Mouse (Mus musculus) CH12.LX (cell line): ENCODE data around the gene Nsf. TPM values are rescaled to one million over a fixed set of nuclear protein-coding genes. Genes with fewer than 3 reads are reported as not detected.

Source experiments
- DNase-seq: peaks from one replicate; pipeline ENCODE4 v3.0.0-alpha.2; 2013; ENCODE audit errors: extremely low read depth
- H3K27ac ChIP-seq: 2 replicates; pipeline ENCODE4 v1.5.1; 2012; ENCODE audit warnings: low read depth, mild to moderate bottlenecking, control low read depth, moderate library complexity; ENCODE audit not compliant: insufficient read depth
- H3K27me3 ChIP-seq: replicated peaks from 2 replicates; pipeline ENCODE3; 2012; ENCODE audit warnings: inconsistent platforms
- H3K36me3 ChIP-seq, 2 experiments: replicated peaks in 1 of 2; 2 replicates each; pipeline versions ENCODE3 to v1.6.1; 2012; ENCODE audit warnings: inconsistent platforms in 1 of 2, low read length in 1 of 2, mild to moderate bottlenecking in 1 of 2, mixed read lengths in 1 of 2, moderate library complexity in 1 of 2; ENCODE audit not compliant: control insufficient read depth in 1 of 2, insufficient read depth in 1 of 2
- H3K4me1 ChIP-seq, 2 experiments: 2 replicates each; pipeline ENCODE4 v1.6.1; 2012; ENCODE audit warnings: inconsistent platforms in 1 of 2, moderate library complexity in 1 of 2; ENCODE audit not compliant: insufficient read depth in 2 of 2, control insufficient read depth in 1 of 2
- H3K4me2 ChIP-seq: 2 replicates; pipeline ENCODE4 v1.6.1; 2012; ENCODE audit warnings: low read depth, mild to moderate bottlenecking, control low read depth; ENCODE audit not compliant: poor library complexity, insufficient read depth, severe bottlenecking
- H3K4me3 ChIP-seq, 3 experiments: fragments of 150-350 bp in 1 of 3; sonication (generic) in 1 of 3; replicated peaks in 1 of 3; 2 replicates each; pipeline versions ENCODE3 to v1.5.1; 2011 to 2012; ENCODE audit warnings: low read depth in 2 of 3, low read length in 2 of 3, mild to moderate bottlenecking in 2 of 3, moderate library complexity in 2 of 3, control low read depth in 1 of 3, improper control_type of control experiment in 1 of 3, inconsistent platforms in 1 of 3, mixed read lengths in 1 of 3; ENCODE audit not compliant: poor library complexity in 1 of 3
- H3K79me2 ChIP-seq: replicated peaks from 2 replicates; pipeline ENCODE4 v1.6.1; 2012; ENCODE audit warnings: mild to moderate bottlenecking, moderate library complexity; ENCODE audit not compliant: control insufficient read depth, poor library complexity, insufficient read depth, severe bottlenecking; ENCODE audit errors: extremely low read depth
- H3K9ac ChIP-seq: 2 replicates; pipeline ENCODE4 v1.6.1; 2012; ENCODE audit warnings: low read depth, mild to moderate bottlenecking, control low read depth, moderate library complexity; ENCODE audit not compliant: insufficient read depth
- H3K9me3 ChIP-seq: replicated peaks from 2 replicates; pipeline ENCODE3; 2012; ENCODE audit warnings: low read length, inconsistent platforms, mixed read lengths
- CHD1 ChIP-seq: IDR thresholded peaks from 2 replicates; pipeline ENCODE4 v1.6.1; 2012; ENCODE audit warnings: low read depth, low read length, improper control_type of control experiment, inconsistent platforms
- CTCF ChIP-seq, 2 experiments: IDR thresholded peaks in 1 of 2; conservative IDR thresholded peaks in 1 of 2; 2 replicates each; pipeline ENCODE4 v1.5.1; 2011 to 2012; ENCODE audit warnings: low read depth in 2 of 2, low read length in 2 of 2, improper control_type of control experiment in 1 of 2, inconsistent platforms in 1 of 2, mild to moderate bottlenecking in 1 of 2, moderate library complexity in 1 of 2
- E2F4 ChIP-seq: IDR thresholded peaks from 2 replicates; pipeline ENCODE4 v1.6.1; 2011; ENCODE audit warnings: low read depth, low read length, improper control_type of control experiment; ENCODE audit not compliant: insufficient replicate concordance
- ELF1 ChIP-seq: IDR thresholded peaks from 2 replicates; pipeline ENCODE4 v1.6.1; 2014; ENCODE audit warnings: low read depth, mild to moderate bottlenecking, inconsistent platforms, low read length, improper control_type of control experiment
- EP300 ChIP-seq: IDR thresholded peaks from 2 replicates; pipeline ENCODE4 v1.6.1; 2011; ENCODE audit warnings: low read length, improper control_type of control experiment
- HCFC1 ChIP-seq: IDR thresholded peaks from 2 replicates; pipeline ENCODE4 v1.6.1; 2012; ENCODE audit warnings: low read depth, mild to moderate bottlenecking, inconsistent platforms, low read length, improper control_type of control experiment
- IRF4 ChIP-seq: IDR thresholded peaks from 2 replicates; pipeline ENCODE4 v1.6.1; 2014; ENCODE audit warnings: low read depth, mild to moderate bottlenecking, inconsistent platforms, low read length, improper control_type of control experiment
- JUN ChIP-seq: IDR thresholded peaks from 2 replicates; pipeline ENCODE4 v1.6.1; 2011; ENCODE audit warnings: low read depth, mild to moderate bottlenecking, low read length, improper control_type of control experiment, moderate library complexity; ENCODE audit not compliant: insufficient read depth
- JUND ChIP-seq: conservative IDR thresholded peaks from 2 replicates; pipeline ENCODE4 v1.6.1; 2011; ENCODE audit warnings: low read depth, low read length, improper control_type of control experiment
- MAFK ChIP-seq: IDR thresholded peaks from 2 replicates; pipeline ENCODE4 v1.6.1; 2011; ENCODE audit warnings: low read length, improper control_type of control experiment; ENCODE audit not compliant: insufficient replicate concordance
- MAX ChIP-seq: IDR thresholded peaks from 2 replicates; pipeline ENCODE4 v1.6.1; 2011; ENCODE audit warnings: low read length, improper control_type of control experiment
- MAZ ChIP-seq: IDR thresholded peaks from 2 replicates; pipeline ENCODE4 v1.6.1; 2012; ENCODE audit warnings: low read depth, mild to moderate bottlenecking, inconsistent platforms, low read length, improper control_type of control experiment, moderate library complexity
- MEF2A ChIP-seq: IDR thresholded peaks from 2 replicates; pipeline ENCODE4 v1.6.1; 2014; ENCODE audit warnings: low read depth, mild to moderate bottlenecking, inconsistent platforms, low read length, improper control_type of control experiment, borderline replicate concordance
- MYC ChIP-seq: IDR thresholded peaks from 2 replicates; pipeline ENCODE4 v1.6.1; 2011; ENCODE audit warnings: low read depth, mild to moderate bottlenecking, improper control_type of control experiment, low read length
- NELFE ChIP-seq: IDR thresholded peaks from 2 replicates; pipeline ENCODE4 v1.6.1; 2011; ENCODE audit warnings: low read depth, low read length, improper control_type of control experiment
- PAX5 ChIP-seq: IDR thresholded peaks from 2 replicates; pipeline ENCODE4 v1.6.1; 2012; ENCODE audit warnings: low read length, inconsistent platforms, mixed read lengths
- POLR2AphosphoS2 ChIP-seq: IDR thresholded peaks from 2 replicates; pipeline ENCODE4 v1.6.1; 2011; ENCODE audit warnings: low read depth, low read length, improper control_type of control experiment
- RAD21 ChIP-seq: IDR thresholded peaks from 2 replicates; pipeline ENCODE4 v1.6.1; 2011; ENCODE audit warnings: low read depth, mild to moderate bottlenecking, low read length, improper control_type of control experiment, moderate library complexity
- RCOR1 ChIP-seq: conservative IDR thresholded peaks from 2 replicates; pipeline ENCODE4 v1.6.1; 2012; ENCODE audit warnings: low read depth, mild to moderate bottlenecking, inconsistent platforms, low read length, improper control_type of control experiment
- SIN3A ChIP-seq: IDR thresholded peaks from 2 replicates; pipeline ENCODE4 v1.6.1; 2012; ENCODE audit warnings: low read length, improper control_type of control experiment, inconsistent platforms
- SMC3 ChIP-seq: IDR thresholded peaks from 2 replicates; pipeline ENCODE4 v1.6.1; 2011; ENCODE audit warnings: low read depth, low read length, improper control_type of control experiment
- TBP ChIP-seq: conservative IDR thresholded peaks from 2 replicates; pipeline ENCODE4 v1.6.1; 2011; ENCODE audit warnings: low read depth, low read length, improper control_type of control experiment
- TCF12 ChIP-seq: IDR thresholded peaks from 2 replicates; pipeline ENCODE4 v1.6.1; 2014; ENCODE audit warnings: low read depth, mild to moderate bottlenecking, inconsistent platforms, low read length, improper control_type of control experiment
- UBTF ChIP-seq: IDR thresholded peaks from 2 replicates; pipeline ENCODE4 v1.6.1; 2012; ENCODE audit warnings: low read depth, mild to moderate bottlenecking, inconsistent platforms, low read length, improper control_type of control experiment, moderate library complexity
- ZC3H11A ChIP-seq: IDR thresholded peaks from 2 replicates; pipeline ENCODE4 v1.6.1; 2012; ENCODE audit warnings: low read depth, mild to moderate bottlenecking, inconsistent platforms, low read length, improper control_type of control experiment
- ZKSCAN1 ChIP-seq: IDR thresholded peaks from 2 replicates; pipeline ENCODE4 v1.6.1; 2012; ENCODE audit warnings: low read depth, inconsistent platforms, low read length, improper control_type of control experiment, borderline replicate concordance
- ZMIZ1 ChIP-seq: IDR thresholded peaks from 2 replicates; pipeline ENCODE4 v1.6.1; 2012; ENCODE audit warnings: low read depth, mild to moderate bottlenecking, inconsistent platforms, low read length, improper control_type of control experiment
- dilution Hi-C: fragments of 300-500 bp; cut with MboI; formaldehyde crosslinking; loops from 2 replicates; pipeline ENCODE4 v1.14.3; 2020; ENCODE audit warnings: low sequenced_read_pairs; ENCODE audit not compliant: extremely low pct_unique_long_range_greater_than_20kb, extremely low pct_ligation_motif_present
- in situ Hi-C: fragments of 300-500 bp; cut with MboI; formaldehyde crosslinking; loops from 3 replicates; pipeline ENCODE4 v1.14.3; 2019; ENCODE audit warnings: low sequenced_read_pairs, low pct_ligation_motif_present, low pct_unique_long_range_greater_than_20kb, mixed read lengths
- polyA plus RNA-seq: library from polyadenylated mRNA; unstranded; fragments of >175 nt; gene quantifications from 2 replicates; pipeline ENCODE4 v1.2.1, GENCODE M21; 2012; ENCODE audit warnings: low read depth; ENCODE audit not compliant: insufficient read length
- total RNA-seq, 2 experiments: library from RNA; depleted of rRNA; stranded (reverse); fragments of 300-350 nt in 1 of 2; fragments of >200 nt in 1 of 2; gene quantifications; 2 replicates each; pipeline ENCODE4 v1.2.3; 2012 to 2014

Nsf gene
- total and polyA plus RNA-seq, 3 experiments = 48.1 to 99.3 (median 50.9) TPM

DNA sequence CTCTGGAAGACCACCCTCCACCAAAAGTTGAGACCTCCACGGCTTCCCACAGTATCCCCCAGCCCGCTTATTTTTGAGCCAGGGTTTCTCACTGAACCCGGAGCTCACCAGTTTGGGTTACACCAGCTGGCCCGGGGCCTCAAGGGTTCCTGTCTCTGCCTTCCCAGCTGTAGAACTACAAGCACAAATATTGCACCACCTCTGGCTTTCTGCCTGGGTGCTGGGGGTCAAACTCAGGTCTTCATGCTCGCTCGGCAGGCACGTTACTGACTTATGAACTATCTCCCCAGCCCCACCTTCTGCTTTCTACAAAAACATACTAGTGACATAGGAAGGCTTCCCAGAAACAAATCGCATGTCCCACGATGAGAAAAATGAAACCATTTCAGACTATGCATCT is 38.2 kb downstream of the Nsf start:
- TF ChIP-seq IRF4 (no peak), CTCF (conservative IDR thresholded peaks at IDR 0.05 in 1 of 2, IDR thresholded peaks at IDR 0.05 in 1 of 2; ENCODE audit: low read depth in 2 of 2, low read length in 2 of 2) (no peak), JUN (no peak), POLR2AphosphoS2 (no peak), PAX5 (no peak), MYC (no peak), MEF2A (no peak), NELFE (no peak), MAFK (no peak), TCF12 (no peak), E2F4 (no peak), ZMIZ1 (no peak), ZKSCAN1 (no peak), EP300 (no peak), ELF1 (no peak)
- Histone ChIP-seq H3K36me3 (peaks cover 37 to 84% of the 10 kb centered on the region in 2 experiments), H3K9ac (no peak overlapping the region), H3K4me3 (no peak overlapping the region), H3K79me2 (no peaks in the 10 kb centered on the region), H3K27me3 (no peaks in the 10 kb centered on the region), H3K9me3 (no peaks in the 10 kb centered on the region), H3K27ac (no peak overlapping the region), H3K4me2 (no peak overlapping the region), H3K4me1 (peaks cover 2 to 14% of the 10 kb centered on the region in 2 experiments; a peak in 3 of 4 replicates)
- in situ Hi-C loops (no loop called here), dilution Hi-C loops (no loop called here)
- no peak for DNase-seq

DNA sequence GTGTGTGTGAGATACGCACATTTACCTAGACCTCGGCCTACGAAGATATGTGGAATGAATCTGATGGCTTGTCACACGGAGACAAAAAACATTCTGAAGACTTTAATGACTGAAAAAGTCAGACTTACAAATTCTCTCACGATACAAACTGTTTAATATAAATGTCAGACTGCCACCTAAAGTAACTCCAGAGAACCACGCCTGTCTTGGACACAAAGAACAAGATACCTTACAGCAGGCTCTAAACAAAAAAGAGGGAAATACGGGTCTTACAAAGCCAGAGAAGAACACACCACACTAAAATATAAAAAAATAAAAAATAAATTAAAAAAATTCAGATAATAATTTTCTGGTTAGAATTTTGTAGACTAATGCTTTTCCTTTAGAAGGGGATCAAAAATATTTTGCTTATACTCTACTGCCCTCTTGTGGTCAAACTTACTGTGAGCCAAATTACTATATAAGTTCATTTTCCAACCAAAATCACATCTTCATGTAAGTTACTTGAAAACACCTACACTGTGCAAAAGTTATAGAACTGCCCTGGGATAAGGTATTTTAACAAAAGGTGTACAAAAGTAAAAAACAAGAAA is 42.8 kb downstream of the Nsf start:
- dilution Hi-C loops (no loop called here), in situ Hi-C loops (loop anchor here (5.0 kb wide), 1 partner anchor 139 kb away; the partner anchor contains the start of gene Wnt3)
- H3K36me3 ChIP-seq = peaks cover 56 to 93% of the 10 kb centered on the region in 2 experiments

More for the DNA sequence above, 42.8 kb downstream of the Nsf start:
- DNase-seq = peak; percentile 57
- H3K79me2 ChIP-seq = no peaks in the 10 kb centered on the region
- H3K27ac ChIP-seq = no peak overlapping the region
- H3K4me3 ChIP-seq = no peak overlapping the region
- no peaks in the 10 kb centered on the region for H3K4me1 ChIP-seq
- TF ChIP-seq RAD21 (peak; percentile 86), JUND (peak; percentile 46; the same call in 1 of the 2 replicates), IRF4 (no peak), HCFC1 (no peak), NELFE (no peak), RCOR1 (no peak), PAX5 (no peak), MAZ (no peak), E2F4 (no peak), ZC3H11A (peak; percentile 40; the same call in 1 of the 2 replicates), ZKSCAN1 (no peak), MEF2A (no peak), CHD1 (no peak), SMC3 (peak; percentile 74), MAX (no peak), CTCF (conservative IDR thresholded peaks at IDR 0.05 in 1 of 2, IDR thresholded peaks at IDR 0.05 in 1 of 2; ENCODE audit: low read depth in 2 of 2, low read length in 2 of 2) (peak in 1 of 2 experiments; percentile 78; a peak in 3 of 4 replicates), ELF1 (no peak), ZMIZ1 (no peak), UBTF (no peak), TBP (no peak), POLR2AphosphoS2 (no peak), SIN3A (no peak)
- TF ChIP-seq, all 38 proteins: peak for 5
- H3K9ac ChIP-seq = no peak overlapping the region
- no peak overlapping the region for H3K4me2 ChIP-seq
- no peaks in the 10 kb centered on the region for H3K9me3 ChIP-seq
- H3K27me3 ChIP-seq = no peaks in the 10 kb centered on the region
